Mouse (Mus musculus): ENCODE data around the gene Vcpkmt. TPM values are rescaled to one million over a fixed set of nuclear protein-coding genes. Genes with fewer than 3 reads are reported as not detected.
A peak's percentile ranks its signal among the peaks of the same experiment; 100 is the strongest.
"Not testable (repeated sequence)": the region's sequence is repeated elsewhere in the genome, so short reads cannot be mapped to it uniquely, and the experiment has no call there.

The Vcpkmt gene
- total RNA-seq (2021): 1 to 10 TPM; 3.4 to 4.1 TPM

- intact Hi-C loops (cut with DNase I): loop anchor here (5.0 kb wide), 2 partner anchors 115 to 225 kb away; partner anchors contain the start of gene Nemf
- peak; percentile 77 for DNase-seq (ENCODE audit: low spot score)
Observed at GRCm38 (mm10) chr12:69582613-69583269, at the start of gene Vcpkmt. Gene Vcpkmt, minus strand, starts transcription at chr12:69583028.

GRCm38 (mm10) chr12:69618590-69618989, 35.8 kb upstream of the Vcpkmt start:
- DNase-seq (ENCODE audit: low spot score): not testable (repeated sequence)
- intact Hi-C loops (cut with DNase I): loop anchor here (5.0 kb wide), 1 partner anchor 79 kb away; no protein-coding TSS in a partner anchor

GRCm38 (mm10) chr12:69604367-69604766, 21.5 kb upstream of the Vcpkmt start:
- intact Hi-C loops (cut with DNase I): no loop called here
- DNase-seq (ENCODE audit: low spot score): no peak

GRCm38 (mm10) chr12:69597446-69597845, 14.6 kb upstream of the Vcpkmt start:
- DNase-seq (ENCODE audit: low spot score): no peak
- intact Hi-C loops (cut with DNase I): no loop called here

- DNase-seq (ENCODE audit: low spot score): no peak
- intact Hi-C loops (cut with DNase I): no loop called here
Observed at GRCm38 (mm10) chr12:69593130-69593529, 10.3 kb upstream of the Vcpkmt start.

- intact Hi-C loops (cut with DNase I): loop anchor here (5.0 kb wide), 2 partner anchors 114 to 226 kb away; partner anchors contain the start of gene Nemf
- no peak for DNase-seq (ENCODE audit: low spot score)
Observed at GRCm38 (mm10) chr12:69583270-69583629, 422 bp upstream of the Vcpkmt start.

GRCm38 (mm10) chr12:69582216-69582612, 614 bp downstream of the Vcpkmt start:
- intact Hi-C loops (cut with DNase I): loop anchor here (5.0 kb wide), 2 partner anchors 115 to 225 kb away; partner anchors contain the start of gene Nemf
- no peak for DNase-seq (ENCODE audit: low spot score)

- intact Hi-C loops (cut with DNase I): loop anchor here (5.0 to 10.0 kb wide), 3 partner anchors 115 to 222 kb away; partner anchors contain the start of gene Nemf
Observed at GRCm38 (mm10) chr12:69579623-69580022, 3.2 kb downstream of the Vcpkmt start.

GRCm38 (mm10) chr12:69576120-69576627, 6.7 kb downstream of the Vcpkmt start:
- intact Hi-C loops (cut with DNase I): loop anchor here (10.0 kb wide), 1 partner anchor 111 kb away; no protein-coding TSS in a partner anchor
- no peak for DNase-seq (ENCODE audit: low spot score)

More at GRCm38 (mm10) chr12:69579623-69580022, 3.2 kb downstream of the Vcpkmt start:
- no peak for DNase-seq (ENCODE audit: low spot score)

GRCm38 (mm10) chr12:69573916-69574881, 8.6 kb downstream of the Vcpkmt start:
- intact Hi-C loops (cut with DNase I): loop anchor here (2.0 to 10.0 kb wide), 4 partner anchors 69 to 209 kb away; partner anchors contain the start of genes Arf6 and Gm9887
- DNase-seq (ENCODE audit: low spot score): peak; percentile 31

- intact Hi-C loops (cut with DNase I): loop anchor here (2.0 to 10.0 kb wide), 2 partner anchors 108 to 208 kb away; no protein-coding TSS in a partner anchor
- DNase-seq (ENCODE audit: low spot score): no peak
Observed at GRCm38 (mm10) chr12:69573271-69573670, 9.6 kb downstream of the Vcpkmt start.

- intact Hi-C loops (cut with DNase I): loop anchor here (10.0 kb wide), 1 partner anchor 105 kb away; no protein-coding TSS in a partner anchor
Observed at GRCm38 (mm10) chr12:69569926-69570325, 12.9 kb downstream of the Vcpkmt start.

GRCm38 (mm10) chr12:69568266-69568665, 14.6 kb downstream of the Vcpkmt start:
- intact Hi-C loops (cut with DNase I): no loop called here
- no peak for DNase-seq (ENCODE audit: low spot score)

More at GRCm38 (mm10) chr12:69569926-69570325, 12.9 kb downstream of the Vcpkmt start:
- no peak for DNase-seq (ENCODE audit: low spot score)

GRCm38 (mm10) chr12:69561006-69561405, 21.8 kb downstream of the Vcpkmt start:
- DNase-seq (ENCODE audit: low spot score); intact Hi-C loops (cut with DNase I): not testable (repeated sequence)

- intact Hi-C loops (cut with DNase I): no loop called here
- no peak for DNase-seq (ENCODE audit: low spot score)
Observed at GRCm38 (mm10) chr12:69556221-69556861, 26.5 kb downstream of the Vcpkmt start.

- no peak for DNase-seq (ENCODE audit: low spot score)
- intact Hi-C loops (cut with DNase I): no loop called here
Observed at GRCm38 (mm10) chr12:69545456-69546178, 37.2 kb downstream of the Vcpkmt start.

- no peak for DNase-seq (ENCODE audit: low spot score)
- intact Hi-C loops (cut with DNase I): no loop called here
Observed at GRCm38 (mm10) chr12:69544994-69545393, 37.8 kb downstream of the Vcpkmt start.

GRCm38 (mm10) chr12:69544562-69544961, 38.3 kb downstream of the Vcpkmt start:
- intact Hi-C loops (cut with DNase I): no loop called here
- DNase-seq (ENCODE audit: low spot score): no peak

GRCm38 (mm10) chr12:69542376-69542775, 40.5 kb downstream of the Vcpkmt start:
- intact Hi-C loops (cut with DNase I): no loop called here

More at GRCm38 (mm10) chr12:69542376-69542775, 40.5 kb downstream of the Vcpkmt start:
- DNase-seq (ENCODE audit: low spot score): no peak

All from heart, postnatal 25 days (tissue).